Mouse (Mus musculus): ENCODE data around the gene Rsg1.
A peak's percentile ranks its signal among the peaks of the same experiment; 100 is the strongest.

Gene Rsg1

GRCm38 (mm10) chr4:141246998-141247350, 33.2 kb downstream of the Rsg1 start:
- no peak for DNase-seq (ENCODE audit: low spot score in 2 of 2)

- no peak for DNase-seq (ENCODE audit: low spot score in 2 of 2)
Measured at GRCm38 (mm10) chr4:141247776-141248613, 34.2 kb downstream of the Rsg1 start.

GRCm38 (mm10) chr4:141248614-141248978, 34.8 kb downstream of the Rsg1 start:
- DNase-seq (ENCODE audit: low spot score in 2 of 2) = no peak

- DNase-seq (ENCODE audit: low spot score in 2 of 2) = no peak
Measured at GRCm38 (mm10) chr4:141249383-141249782, 35.6 kb downstream of the Rsg1 start.

- DNase-seq (ENCODE audit: low spot score in 2 of 2) = no peak
Measured at GRCm38 (mm10) chr4:141251071-141251470, 37.3 kb downstream of the Rsg1 start.

- no peak for DNase-seq (ENCODE audit: low spot score in 2 of 2)
Measured at GRCm38 (mm10) chr4:141252641-141253040, 38.9 kb downstream of the Rsg1 start.

GRCm38 (mm10) chr4:141254234-141254633, 40.5 kb downstream of the Rsg1 start:
- DNase-seq (ENCODE audit: low spot score in 2 of 2) = no peak

GRCm38 (mm10) chr4:141257440-141257839, 43.7 kb downstream of the Rsg1 start:
- no peak for DNase-seq (ENCODE audit: low spot score in 2 of 2)

GRCm38 (mm10) chr4:141259413-141259812, 45.7 kb downstream of the Rsg1 start:
- DNase-seq (ENCODE audit: low spot score in 2 of 2) = no peak

- DNase-seq (ENCODE audit: low spot score in 2 of 2) = no peak
Measured at GRCm38 (mm10) chr4:141260007-141260723, 46.4 kb downstream of the Rsg1 start.

- DNase-seq (ENCODE audit: low spot score in 2 of 2) = no peak
Measured at GRCm38 (mm10) chr4:141262906-141263637, 49.3 kb downstream of the Rsg1 start.

- DNase-seq (ENCODE audit: low spot score in 2 of 2) = no peak
Measured at GRCm38 (mm10) chr4:141265979-141266637, 52.4 kb downstream of the Rsg1 start.

- no peak for DNase-seq (ENCODE audit: low spot score in 2 of 2)
Measured at GRCm38 (mm10) chr4:141267250-141267649, 53.5 kb downstream of the Rsg1 start.

- DNase-seq (ENCODE audit: low spot score in 2 of 2) = peak; percentile 63
Measured at GRCm38 (mm10) chr4:141267837-141268236, 54.1 kb downstream of the Rsg1 start.

- DNase-seq (ENCODE audit: low spot score in 2 of 2) = no peak
Measured at GRCm38 (mm10) chr4:141268350-141268749, 54.6 kb downstream of the Rsg1 start.

- DNase-seq (ENCODE audit: low spot score in 2 of 2) = no peak
Measured at GRCm38 (mm10) chr4:141269080-141269479, 55.3 kb downstream of the Rsg1 start.

- DNase-seq (ENCODE audit: low spot score in 2 of 2) = no peak
Measured at GRCm38 (mm10) chr4:141270201-141270940, 56.6 kb downstream of the Rsg1 start.

GRCm38 (mm10) chr4:141271228-141271627, 57.5 kb downstream of the Rsg1 start:
- no peak for DNase-seq (ENCODE audit: low spot score in 2 of 2)

- no peak for DNase-seq (ENCODE audit: low spot score in 2 of 2)
Measured at GRCm38 (mm10) chr4:141271721-141272120, 58.0 kb downstream of the Rsg1 start.

GRCm38 (mm10) chr4:141272878-141273277, 59.1 kb downstream of the Rsg1 start:
- DNase-seq (ENCODE audit: low spot score in 2 of 2) = no peak

GRCm38 (mm10) chr4:141273296-141273695, 59.5 kb downstream of the Rsg1 start:
- DNase-seq (ENCODE audit: low spot score in 2 of 2) = peak; percentile 53 to 80
